Mouse (Mus musculus): Measurements from ENCODE around the gene Ppl. TPM values are rescaled to one million over a fixed set of nuclear protein-coding genes. Genes with fewer than 3 reads are reported as not detected.

Ppl gene
- polyA plus RNA-seq, 1 experiment from 2014 or later = 0.35 TPM

DNA sequence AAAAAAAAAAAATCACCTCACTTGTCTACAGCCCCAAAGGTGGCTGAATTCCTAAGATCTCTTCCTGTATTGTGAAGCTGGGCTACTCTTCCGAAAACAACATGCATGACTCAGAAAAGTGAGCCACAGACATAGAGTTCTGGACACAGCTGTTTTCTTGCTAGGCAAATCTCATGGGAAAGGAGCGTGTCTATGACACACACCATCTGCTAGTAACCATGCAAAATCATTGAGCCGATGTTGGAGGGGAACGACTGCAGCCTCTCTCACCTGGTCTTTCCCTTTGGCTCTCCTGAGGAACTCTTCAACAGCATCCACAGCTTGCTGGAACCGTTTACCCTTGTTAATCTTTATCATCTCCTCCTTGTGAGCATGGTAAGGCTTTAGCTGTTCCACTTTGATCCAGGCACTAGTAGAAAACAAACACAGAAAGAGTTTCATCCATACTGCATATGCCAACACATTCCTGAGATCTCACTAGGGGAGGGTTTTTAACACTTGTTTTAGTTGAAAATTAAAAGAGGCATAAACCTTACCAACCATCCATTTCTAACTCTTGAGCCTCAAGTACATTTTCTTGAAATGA lies 95.5 kb downstream of the Ppl start:
- H3K9ac ChIP-seq (replicated peaks; ENCODE audit: low read depth, low read length) = no peak overlapping the region
- no peak overlapping the region for H3K27ac ChIP-seq (ENCODE audit: low read depth, low read length)
- no peak for ATAC-seq (ENCODE audit: low read depth)
- no peaks in the 10 kb centered on the region for H3K9me3 ChIP-seq (ENCODE audit: control insufficient read depth, low read length)
- peaks cover 83% of the 10 kb centered on the region for H3K36me3 ChIP-seq (ENCODE audit: control insufficient read depth, insufficient read depth, low read length)
- 74% methylated on average over 5 of the region's 5 CpGs for WGBS
- H3K27me3 ChIP-seq (ENCODE audit: control insufficient read depth, insufficient read depth, low read length) = no peaks in the 10 kb centered on the region
- H3K4me1 ChIP-seq (ENCODE audit: control insufficient read depth, insufficient read depth, low read length) = no peaks in the 10 kb centered on the region
- no peak overlapping the region for H3K4me2 ChIP-seq (ENCODE audit: low read depth, low read length)
- H3K4me3 ChIP-seq (ENCODE audit: low read depth, low read length) = no peak overlapping the region

Other genes starting within 250 kb of the Ppl start
- gene Mgrn1, start 246.2 kb downstream of the Ppl start, polyA plus RNA-seq (2014; fragmentation: Nextera tagmentation; extraction: Ambion mirVana) = 125 and 128 TPM in 2 replicates
- gene Nudt16l1, start 193.7 kb downstream of the Ppl start, polyA plus RNA-seq (2014; fragmentation: Nextera tagmentation; extraction: Ambion mirVana) = 135 and 140 TPM in 2 replicates
- gene Anks3, start 168.2 kb downstream of the Ppl start, polyA plus RNA-seq (2014; fragmentation: Nextera tagmentation; extraction: Ambion mirVana) = 62.2 and 62.5 TPM in 2 replicates
- gene Sept12, start 134.6 kb downstream of the Ppl start, polyA plus RNA-seq (2014; fragmentation: Nextera tagmentation; extraction: Ambion mirVana) = not detected in 2 replicates
- not detected in 2 replicates for gene Smim22, start 125.1 kb downstream of the Ppl start, polyA plus RNA-seq (2014; fragmentation: Nextera tagmentation; extraction: Ambion mirVana)
- 171 and 200 TPM in 2 replicates for gene Rogdi, start 118.9 kb downstream of the Ppl start, polyA plus RNA-seq (2014; fragmentation: Nextera tagmentation; extraction: Ambion mirVana)
- 102 and 165 TPM in 2 replicates for gene Glyr1, start 82.6 kb downstream of the Ppl start, polyA plus RNA-seq (2014; fragmentation: Nextera tagmentation; extraction: Ambion mirVana)
- gene Ubn1, start 82.4 kb downstream of the Ppl start, polyA plus RNA-seq (2014; fragmentation: Nextera tagmentation; extraction: Ambion mirVana) = 14.4 and 16.7 TPM in 2 replicates
- 0.27 and 0.28 TPM in 2 replicates for gene Sec14l5, start 14.7 kb upstream of the Ppl start, polyA plus RNA-seq (2014; fragmentation: Nextera tagmentation; extraction: Ambion mirVana)
- gene Nagpa, start 71.6 kb upstream of the Ppl start, polyA plus RNA-seq (2014; fragmentation: Nextera tagmentation; extraction: Ambion mirVana) = 8.9 and 10.3 TPM in 2 replicates
- gene AU021092, start 89.9 kb upstream of the Ppl start, polyA plus RNA-seq (2014; fragmentation: Nextera tagmentation; extraction: Ambion mirVana) = 13.0 and 14.2 TPM in 2 replicates
- gene Alg1, start 101.2 kb upstream of the Ppl start, polyA plus RNA-seq (2014; fragmentation: Nextera tagmentation; extraction: Ambion mirVana) = 41.3 and 42.4 TPM in 2 replicates
- gene Eef2kmt, start 123.6 kb upstream of the Ppl start, polyA plus RNA-seq (2014; fragmentation: Nextera tagmentation; extraction: Ambion mirVana) = 6.6 and 7.0 TPM in 2 replicates